Mouse (Mus musculus) heart, adult 11 months (tissue): ENCODE measurements at regions not wholly inside any gene's neighbourhood (a gene's known extent, or its start where the extent isn't known, plus 50 kb on each side); places are given as distances from the start of the nearest gene placed in this dataset.

Source experiments
- DNase-seq: peaks from one replicate; pipeline ENCODE4 v3.0.0; 2022

GRCm38 (mm10) chr12:45384864-45385263 lies 310.4 kb upstream of the Stxbp6 start:
- no peak for DNase-seq
